Mouse (Mus musculus): ENCODE data around the gene Tkfc.

GRCm38 (mm10) chr19:10634872-10635318 lies 29.4 kb upstream of the Tkfc start:
- TF ChIP-seq CTCF (IDR thresholded peaks at IDR 0.05) (no peak), EP300 (IDR thresholded peaks at IDR 0.05) (no peak)
